Mouse (Mus musculus) left cerebral cortex, adult 8-10 months (tissue): ENCODE measurements around the gene Tnfaip8l3. TPM values are rescaled to one million over a fixed set of nuclear protein-coding genes. Genes with fewer than 3 reads are reported as not detected.
"Not testable (repeated sequence)": the region's sequence is repeated elsewhere in the genome, so short reads cannot be mapped to it uniquely, and the experiment has no call there.

Experiments used
- DNase-seq, 2 experiments: peaks; one replicate each; pipeline ENCODE4 v3.0.0; 2022; ENCODE audit warnings: low spot score in 2 of 2
- total RNA-seq, 4 experiments: library from RNA; stranded (reverse); gene quantifications; 2 replicates each; pipeline ENCODE4 v1.2.4; 2022

Tnfaip8l3 gene
- total RNA-seq, 4 experiments from 2014 or later, result 8.0 to 10.0 (median 8.2) TPM

GRCm38 (mm10) chr9:53992567-53992966, 75.6 kb downstream of the Tnfaip8l3 start:
- not testable (repeated sequence) for DNase-seq

- DNase-seq, result no peak
Observed at GRCm38 (mm10) chr9:53990921-53991320, 77.3 kb downstream of the Tnfaip8l3 start.

GRCm38 (mm10) chr9:53986972-53987371, 81.2 kb downstream of the Tnfaip8l3 start:
- no peak for DNase-seq

- DNase-seq, result no peak
Observed at GRCm38 (mm10) chr9:53984868-53985267, 83.3 kb downstream of the Tnfaip8l3 start.

GRCm38 (mm10) chr9:53975122-53975518, 93.1 kb downstream of the Tnfaip8l3 start, which contains the start of gene Elmod1:
Elmod1 (minus strand) TSS chr9:53975301.
- peak; percentile 62 to 64 for DNase-seq

GRCm38 (mm10) chr9:53974328-53975121, 93.7 kb downstream of the Tnfaip8l3 start:
- peak in 1 of 2 experiments; percentile 40 for DNase-seq

- no peak for DNase-seq
Observed at GRCm38 (mm10) chr9:53973929-53974327, 94.3 kb downstream of the Tnfaip8l3 start.

Other genes starting within 250 kb of the Tnfaip8l3 start
- under 1 TPM in 3 of 4 experiments, not detected in 1; 0.30 to 0.55 (median 0.37) TPM for gene Sln, start 218.2 kb downstream of the Tnfaip8l3 start, total RNA-seq
- 100 to 1,000 TPM; 196 to 227 (median 211) TPM for gene Elmod1, start 93.1 kb downstream of the Tnfaip8l3 start, total RNA-seq
- under 1 TPM in 2 of 4 experiments, not detected in 2; 0.27 to 0.28 TPM for gene Cyp19a1, start 199.7 kb upstream of the Tnfaip8l3 start, total RNA-seq
- gene Gldn, start 218.1 kb upstream of the Tnfaip8l3 start, total RNA-seq, result 1 to 10 TPM; 1.1 to 2.4 (median 1.3) TPM